8 mouse cellular contexts compared by ENCODE assay signal in the genomic region with DNA sequence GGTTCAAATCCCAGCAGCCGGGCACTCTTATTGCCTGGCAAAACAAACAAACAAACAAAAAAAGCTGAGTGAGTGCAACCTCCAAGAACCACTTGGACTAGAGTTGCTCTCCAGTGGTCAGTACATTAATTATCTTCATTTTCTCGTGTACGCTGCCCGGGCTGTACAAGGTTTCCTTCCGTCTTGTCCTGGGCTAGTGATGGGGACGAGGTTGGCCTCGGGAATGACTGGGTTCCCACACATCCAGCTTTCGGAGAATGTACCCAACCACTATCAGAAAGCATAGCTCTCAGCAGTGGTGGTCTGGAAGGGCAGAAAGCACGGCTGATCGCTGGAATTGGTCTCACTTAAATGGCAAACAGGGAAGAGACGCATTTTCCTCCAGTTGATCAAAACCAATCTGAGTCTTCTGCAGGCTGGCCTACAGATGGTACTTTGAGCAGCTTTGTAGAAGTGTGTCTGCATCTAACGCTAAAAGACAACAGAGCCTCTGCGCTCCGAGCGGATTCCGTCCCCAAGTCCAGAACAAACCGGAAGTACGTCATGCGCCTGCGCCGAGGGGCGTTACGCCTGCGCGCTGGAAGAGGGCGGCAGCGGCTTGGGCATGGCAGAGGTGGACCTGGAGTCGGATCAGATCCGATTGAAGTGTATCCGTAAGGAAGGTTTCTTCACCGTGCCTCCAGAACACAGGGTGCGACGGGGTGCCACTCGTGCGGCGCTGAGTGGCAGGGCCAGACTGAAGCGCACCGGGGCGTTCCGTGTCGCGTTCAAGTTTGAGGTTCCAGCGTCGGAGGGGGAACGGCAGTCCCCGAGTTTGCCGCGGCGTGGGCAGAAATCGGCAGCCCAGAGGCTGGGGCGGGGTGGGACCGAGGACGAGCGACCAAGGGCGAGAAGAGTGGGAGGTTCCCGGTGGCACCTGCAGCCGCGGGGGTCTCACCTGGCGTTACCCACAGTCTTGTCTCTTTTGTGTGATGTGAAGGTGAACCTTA. TPM values are rescaled to one million over a fixed set of nuclear protein-coding genes. Genes with fewer than 3 reads are reported as not detected.
DNase-seq lines count a peak whose midpoint lies in the region; ATAC-seq and TF ChIP-seq lines count a peak whose summit lies in the region.

A gene (plus strand): TSS at position 565 of the 989 bp plus-strand sequence.

- no peaks in the 10 kb centered on the region for H3K27me3 ChIP-seq in CH12.LX (replicated peaks)
- H3K27me3 ChIP-seq in forebrain, embryonic 12.5 days, result no peaks in the 10 kb centered on the region
- no peaks in the 10 kb centered on the region for H3K27me3 ChIP-seq in heart, postnatal 0 days (ENCODE audit: control insufficient read depth, insufficient read depth, low read length)
- H3K27me3 ChIP-seq in liver, embryonic 16.5 days (ENCODE audit: control insufficient read depth, insufficient read depth, low read depth, low read length), result no peaks in the 10 kb centered on the region
- no peaks in the 10 kb centered on the region for H3K27me3 ChIP-seq in neural tube, embryonic 13.5 days
- H3K27me3 ChIP-seq in testis, adult 2 months (ENCODE audit: control insufficient read depth, insufficient read depth, low read length), result no peaks in the 10 kb centered on the region

- peak within 1 kb of the TSS; percentile 96 for H3K9ac ChIP-seq in CH12.LX (ENCODE audit: insufficient read depth, low read depth)
- H3K9ac ChIP-seq in forebrain, embryonic 12.5 days, result peak within 1 kb of the TSS; percentile 95
- peak within 1 kb of the TSS; percentile 66 for H3K9ac ChIP-seq in heart, postnatal 0 days (replicated peaks; ENCODE audit: low read depth, low read length)
- peak within 1 kb of the TSS; percentile 69 for H3K9ac ChIP-seq in liver, embryonic 16.5 days (ENCODE audit: low read depth, low read length)
- peak within 1 kb of the TSS; percentile 91 for H3K9ac ChIP-seq in neural tube, embryonic 13.5 days

- H3K79me2 ChIP-seq in CH12.LX (replicated peaks; ENCODE audit: control insufficient read depth, extremely low read depth, insufficient read depth, poor library complexity, severe bottlenecking), result no peaks in the 10 kb centered on the region

- ATAC-seq in forebrain, embryonic 12.5 days (ENCODE audit: low FRiP score), result peak; percentile 92
- ATAC-seq in heart, postnatal 0 days (ENCODE audit: insufficient read depth, low read depth), result peak; percentile 91
- peak; percentile 91 for ATAC-seq in liver, embryonic 16.5 days (ENCODE audit: low read depth)
- ATAC-seq in neural tube, embryonic 13.5 days (ENCODE audit: low read depth), result peak; percentile 90

- in situ Hi-C loops in CH12.LX (cut with MboI; ENCODE audit: low pct_ligation_motif_present, low pct_unique_long_range_greater_than_20kb, low sequenced_read_pairs), result no loop called here

- H3K9me3 ChIP-seq in CH12.LX (replicated peaks; ENCODE audit: low read length), result no peaks in the 10 kb centered on the region
- no peaks in the 10 kb centered on the region for H3K9me3 ChIP-seq in forebrain, embryonic 12.5 days
- H3K9me3 ChIP-seq in heart, postnatal 0 days (replicated peaks; ENCODE audit: control insufficient read depth, low read length), result no peaks in the 10 kb centered on the region
- H3K9me3 ChIP-seq in liver, embryonic 16.5 days (replicated peaks; ENCODE audit: control insufficient read depth, low read length), result no peaks in the 10 kb centered on the region
- no peaks in the 10 kb centered on the region for H3K9me3 ChIP-seq in neural tube, embryonic 13.5 days

- WGBS in forebrain, embryonic 12.5 days, result 3% methylated on average over 59 of the region's 59 CpGs
- WGBS in heart, postnatal 0 days, result 2% methylated on average over 59 of the region's 59 CpGs
- 2% methylated on average over 59 of the region's 59 CpGs for WGBS in liver, embryonic 16.5 days (ENCODE audit: insufficient replicate concordance)
- 3% methylated on average over 59 of the region's 59 CpGs for WGBS in neural tube, embryonic 13.5 days

- no peak for TF ChIP-seq CTCF in CH12.LX (conservative IDR thresholded peaks at IDR 0.05 in 1 of 2, IDR thresholded peaks at IDR 0.05 in 1 of 2; ENCODE audit: low read depth in 2 of 2, low read length in 2 of 2)
- TF ChIP-seq CTCF in heart, postnatal 0 days (IDR thresholded peaks at IDR 0.05; ENCODE audit: low read depth), result 0 out of 2 replicates have a peak, but pooled peaks have one; percentile 6
- TF ChIP-seq CTCF in testis, adult 2 months (IDR thresholded peaks at IDR 0.05; ENCODE audit: control insufficient read depth, insufficient read depth, insufficient replicate concordance, low read depth, low read length), result no peak

- H3K36me3 ChIP-seq in CH12.LX (replicated peaks in 1 of 2; ENCODE audit: control insufficient read depth in 1 of 2, insufficient read depth in 1 of 2, low read length in 1 of 2), result peaks cover 19 to 38% of the 10 kb centered on the region in 2 experiments
- peaks cover 24% of the 10 kb centered on the region for H3K36me3 ChIP-seq in forebrain, embryonic 12.5 days (replicated peaks)
- H3K36me3 ChIP-seq in heart, postnatal 0 days (replicated peaks; ENCODE audit: control insufficient read depth, insufficient read depth, low read length), result peaks cover 27% of the 10 kb centered on the region
- 0 out of 2 replicates have a peak, but pooled peaks cover 4% of the 10 kb centered on the region for H3K36me3 ChIP-seq in liver, embryonic 16.5 days (ENCODE audit: control insufficient read depth, insufficient read depth)
- peaks cover 31% of the 10 kb centered on the region for H3K36me3 ChIP-seq in neural tube, embryonic 13.5 days
- H3K36me3 ChIP-seq in testis, adult 2 months (ENCODE audit: control insufficient read depth, insufficient read depth, low read length), result peaks cover 3% of the 10 kb centered on the region

- dilution Hi-C loops in CH12.LX (cut with MboI; ENCODE audit: extremely low pct_ligation_motif_present, extremely low pct_unique_long_range_greater_than_20kb, low sequenced_read_pairs), result no loop called here

- peak; percentile 90 for DNase-seq in CH12.LX (ENCODE audit: extremely low read depth)
- DNase-seq in c-Kit-positive CD71-positive TER-119-negative erythroid progenitor cells, embryonic 14.5 days (ENCODE audit: low read depth), result peak; percentile 89
- DNase-seq in heart, postnatal 0 days (ENCODE audit: low spot score), result peak; percentile 85
- peak; percentile 96 for DNase-seq in kidney, postnatal 4 days

- peak within 1 kb of the TSS; percentile 18; the same call in 1 of the 2 replicates for H3K27ac ChIP-seq in CH12.LX (ENCODE audit: insufficient read depth, low read depth)
- peak within 1 kb of the TSS; percentile 84 for H3K27ac ChIP-seq in forebrain, embryonic 12.5 days
- H3K27ac ChIP-seq in heart, postnatal 0 days (ENCODE audit: low read depth), result peak within 1 kb of the TSS; percentile 84
- H3K27ac ChIP-seq in liver, embryonic 16.5 days (ENCODE audit: low read length), result peak within 1 kb of the TSS; percentile 71
- peak within 1 kb of the TSS; percentile 85 for H3K27ac ChIP-seq in neural tube, embryonic 13.5 days (replicated peaks)
- peak within 1 kb of the TSS; percentile 79 for H3K27ac ChIP-seq in testis, adult 2 months (ENCODE audit: control insufficient read depth, insufficient read depth, low read depth, low read length)

- peaks cover 0 to 20% of the 10 kb centered on the region in 2 experiments; a peak in 2 of 4 replicates for H3K4me1 ChIP-seq in CH12.LX (ENCODE audit: control insufficient read depth in 1 of 2, insufficient read depth in 2 of 2)
- H3K4me1 ChIP-seq in forebrain, embryonic 12.5 days, result peaks cover 12% of the 10 kb centered on the region
- H3K4me1 ChIP-seq in heart, postnatal 0 days (ENCODE audit: control insufficient read depth, insufficient read depth), result peaks cover 12% of the 10 kb centered on the region; the same call in 1 of the 2 replicates
- peaks cover 14% of the 10 kb centered on the region for H3K4me1 ChIP-seq in liver, embryonic 16.5 days (ENCODE audit: control insufficient read depth, low read depth, low read length)
- peaks cover 18% of the 10 kb centered on the region for H3K4me1 ChIP-seq in neural tube, embryonic 13.5 days (replicated peaks)
- peaks cover 3% of the 10 kb centered on the region for H3K4me1 ChIP-seq in testis, adult 2 months (ENCODE audit: control insufficient read depth, insufficient read depth, low read length)

- TF ChIP-seq EP300 in CH12.LX (IDR thresholded peaks at IDR 0.05; ENCODE audit: low read length), result no peak
- no peak for TF ChIP-seq EP300 in heart, postnatal 0 days (IDR thresholded peaks at IDR 0.05; ENCODE audit: low read depth)

- no peak for TF ChIP-seq RAD21 in CH12.LX (IDR thresholded peaks at IDR 0.05; ENCODE audit: low read depth, low read length)

- peak within 1 kb of the TSS; percentile 86 for H3K4me2 ChIP-seq in CH12.LX (ENCODE audit: insufficient read depth, low read depth, poor library complexity, severe bottlenecking)
- H3K4me2 ChIP-seq in forebrain, embryonic 12.5 days, result peak within 1 kb of the TSS; percentile 95
- peak within 1 kb of the TSS; percentile 92 for H3K4me2 ChIP-seq in heart, postnatal 0 days (ENCODE audit: low read depth, low read length)
- H3K4me2 ChIP-seq in liver, embryonic 16.5 days (ENCODE audit: low read depth, low read length), result peak within 1 kb of the TSS; percentile 99
- peak within 1 kb of the TSS; percentile 82 for H3K4me2 ChIP-seq in neural tube, embryonic 13.5 days

- H3K4me3 ChIP-seq in CH12.LX (replicated peaks in 1 of 3; ENCODE audit: low read depth in 2 of 3, low read length in 2 of 3, poor library complexity in 1 of 3), result peak within 1 kb of the TSS; percentile 77 to 100 (median 99)
- H3K4me3 ChIP-seq in forebrain, embryonic 12.5 days (replicated peaks), result peak within 1 kb of the TSS; percentile 85
- H3K4me3 ChIP-seq in heart, postnatal 0 days (ENCODE audit: low read depth, low read length), result peak within 1 kb of the TSS; percentile 62
- peak within 1 kb of the TSS; percentile 84 for H3K4me3 ChIP-seq in liver, embryonic 16.5 days (ENCODE audit: low read depth, low read length)
- H3K4me3 ChIP-seq in neural tube, embryonic 13.5 days, result peak within 1 kb of the TSS; percentile 82
- peak within 1 kb of the TSS; percentile 92 for H3K4me3 ChIP-seq in testis, adult 2 months (ENCODE audit: control insufficient read depth, low read depth, low read length)

- TF ChIP-seq POLR2A in CH12.LX (IDR thresholded peaks at IDR 0.05; ENCODE audit: low read depth, low read length), result peak; percentile 98
- peak; percentile 97 for TF ChIP-seq POLR2A in testis, adult 2 months (IDR thresholded peaks at IDR 0.05; ENCODE audit: control insufficient read depth, low read depth, low read length)

RNA-seq across cellular contexts. Expression of the gene that starts here (rescaled TPM):
- total RNA-seq in CH12.LX (2012; rRNA removed) (33.7 and 35.7 TPM in 2 replicates), CH12.LX (2014; rRNA removed) (24.8 and 28.6 TPM in 2 replicates)
- 33.9 and 38.0 TPM in 2 replicates for polyA plus RNA-seq in CH12.LX (2012; ENCODE audit: insufficient read length, low read depth)
- 36.5 and 38.3 TPM in 2 replicates for polyA plus RNA-seq in forebrain, embryonic 12.5 days (2016; fragmentation: Nextera tagmentation; extraction: Ambion mirVana)
- total RNA-seq in heart, postnatal 0 days (2014; rRNA removed; ENCODE audit: low replicate concordance), result 26.5 and 31.9 TPM in 2 replicates
- 14.7 and 14.8 TPM in 2 replicates for polyA plus RNA-seq in heart, postnatal 0 days (2015; fragmentation: Nextera tagmentation; extraction: Ambion mirVana)
- polyA plus RNA-seq in liver, embryonic 16.5 days (2015; fragmentation: Nextera tagmentation; extraction: Ambion mirVana), result 8.8 and 8.9 TPM in 2 replicates
- 37.2 and 42.4 TPM in 2 replicates for polyA plus RNA-seq in neural tube, embryonic 13.5 days (2015; fragmentation: Nextera tagmentation; extraction: Ambion mirVana)
- polyA plus RNA-seq in testis, adult 2 months (2012; rRNA removed), result 62.0 and 65.4 TPM in 2 replicates

Comparison
In these comparisons a context has a peak if more than half of its experiments do, and no peak if none do; other contexts are left out.
1. Peak in every context shown above with its lines: DNase-seq, ATAC-seq, H3K4me3 ChIP-seq and H3K27ac ChIP-seq.
2. H3K27ac ChIP-seq: peak in every context shown above with its lines; median percentile 85 in neural tube, embryonic 13.5 days; 84 in forebrain, embryonic 12.5 days; 84 in heart, postnatal 0 days; 79 in testis, adult 2 months; 71 in liver, embryonic 16.5 days; 18 in CH12.LX.